Mouse (Mus musculus) kidney, adult 2 months (tissue): ENCODE measurements around the gene Kcnh4.

ENCODE experiments used
- CTCF ChIP-seq: fragments of 200-500 bp; conservative IDR thresholded peaks from 2 replicates; pipeline ENCODE4 v1.5.1; 2011; ENCODE audit warnings: low read depth, mild to moderate bottlenecking, control low read depth, low read length, moderate library complexity, mixed read lengths; ENCODE audit not compliant: insufficient read depth, insufficient read length
- POLR2A ChIP-seq: fragments of 200-500 bp; IDR thresholded peaks from one replicate; pipeline ENCODE4 v1.6.1; 2011; ENCODE audit warnings: low read depth, low read length, control low read depth

DNA sequence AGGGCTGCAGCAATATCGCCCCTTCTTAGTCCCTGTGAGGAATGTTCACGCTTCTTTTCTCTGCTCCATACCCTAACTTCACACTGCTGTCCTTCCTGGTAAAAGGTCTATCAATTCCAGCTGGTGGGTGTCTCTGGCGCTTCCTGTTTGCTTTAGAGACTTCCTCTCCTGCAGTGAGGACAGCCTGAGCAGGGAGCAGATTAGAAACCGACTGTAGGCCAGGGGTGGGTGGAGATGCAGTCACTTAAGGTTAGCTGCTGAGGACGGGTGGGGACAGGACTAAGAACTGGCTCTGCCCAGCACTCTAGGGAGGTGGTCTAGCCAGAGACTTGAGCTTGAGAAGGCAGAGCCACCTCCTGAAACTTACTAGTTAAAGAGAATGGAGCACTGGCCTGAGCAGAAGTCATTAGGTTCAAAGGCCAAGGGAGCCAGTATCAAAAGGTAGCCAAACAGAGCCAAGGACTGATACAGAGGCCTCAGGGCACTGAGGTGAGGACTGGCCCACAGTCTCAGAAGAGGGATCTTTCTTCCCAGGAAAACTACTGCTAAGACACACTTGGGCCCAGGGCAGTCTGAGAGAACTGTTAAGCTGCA is 34.7 kb downstream of the Kcnh4 start:
- TF ChIP-seq CTCF = no peak
- no peak for TF ChIP-seq POLR2A
